Mouse (Mus musculus) C2C12 (cell line): Measurements from ENCODE around the gene Ppfibp1. TPM values are rescaled to one million over a fixed set of nuclear protein-coding genes. Genes with fewer than 3 reads are reported as not detected.

Experiments
- H3K27me3 ChIP-seq: one replicate; pipeline ENCODE4 v1.6.1; 2011; ENCODE audit not compliant: control insufficient read depth, insufficient read depth, insufficient read length
- H3K36me3 ChIP-seq: one replicate; pipeline ENCODE4 v1.6.1; 2011; ENCODE audit not compliant: control insufficient read depth, insufficient read depth
- H3K4me3 ChIP-seq: one replicate; pipeline ENCODE4 v1.5.1; 2011; ENCODE audit warnings: mild to moderate bottlenecking, control low read depth; ENCODE audit not compliant: poor library complexity, insufficient read depth, severe bottlenecking
- H3K79me2 ChIP-seq: one replicate; pipeline ENCODE4 v1.6.1; 2011; ENCODE audit not compliant: control insufficient read depth, insufficient read depth
- H3K79me3 ChIP-seq: one replicate; pipeline ENCODE4 v1.6.1; 2011; ENCODE audit warnings: low read depth, control low read depth
- H3ac ChIP-seq: one replicate; pipeline ENCODE3; 2011; ENCODE audit warnings: low read depth; ENCODE audit not compliant: control insufficient read depth, insufficient read length
- CEBPB ChIP-seq: IDR thresholded peaks from one replicate; pipeline ENCODE4 v1.6.1; 2011; ENCODE audit warnings: low read depth, mild to moderate bottlenecking, control low read depth, moderate library complexity
- CTCF ChIP-seq: IDR thresholded peaks from one replicate; pipeline ENCODE4 v1.5.1; 2011; ENCODE audit not compliant: control insufficient read depth, insufficient read depth, insufficient read length
- FOSL1 ChIP-seq: IDR thresholded peaks from one replicate; pipeline ENCODE4 v1.8.0; 2011; ENCODE audit warnings: mild to moderate bottlenecking, low read length; ENCODE audit not compliant: poor library complexity, insufficient read depth, severe bottlenecking
- MAX ChIP-seq: IDR thresholded peaks from one replicate; pipeline ENCODE4 v1.6.1; 2011; ENCODE audit warnings: mild to moderate bottlenecking, control low read depth
- MYOD1 ChIP-seq: IDR thresholded peaks from one replicate; pipeline ENCODE4 v1.6.1; 2011; ENCODE audit warnings: low read depth; ENCODE audit not compliant: control insufficient read depth, insufficient read length
- MYOG ChIP-seq: IDR thresholded peaks from one replicate; pipeline ENCODE4 v1.6.1; 2011; ENCODE audit not compliant: control insufficient read depth, insufficient read length; ENCODE audit errors: extremely low read depth
- USF1 ChIP-seq: IDR thresholded peaks from one replicate; pipeline ENCODE4 v1.6.1; 2011; ENCODE audit warnings: low read depth, mild to moderate bottlenecking, control low read depth, moderate library complexity
- polyA plus RNA-seq: library from polyadenylated mRNA; unstranded; fragments of >200 nt; fragmentation: generic; extraction: Trizol; gene quantifications from one replicate; pipeline ENCODE4 v1.2.1, GENCODE M21; 2012; ENCODE audit warnings: missing spikeins

Gene Ppfibp1
- polyA plus RNA-seq, 1 experiment = 61.1 TPM

DNA sequence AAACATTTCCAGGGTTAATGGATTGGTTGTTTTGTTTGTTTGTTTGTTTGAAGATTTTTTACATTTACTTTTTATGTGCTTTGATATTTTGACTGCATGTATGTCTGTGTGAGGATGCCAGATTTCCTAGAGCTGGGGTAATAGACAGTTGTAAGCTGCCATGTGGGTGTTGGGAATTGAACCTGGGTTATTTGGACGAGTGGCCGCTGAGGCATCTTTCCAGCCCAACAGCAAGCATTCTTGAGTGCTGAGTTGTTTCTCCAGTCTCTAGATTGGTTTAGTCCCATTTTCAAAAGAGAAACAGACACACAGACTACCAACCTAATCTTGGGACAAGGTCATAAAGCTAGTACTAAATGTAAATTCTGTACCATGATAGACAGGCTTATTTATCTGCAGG is 22.5 kb downstream of the Ppfibp1 start:
- no peaks in the 10 kb centered on the region for H3K27me3 ChIP-seq
- H3K79me3 ChIP-seq = peaks cover 74% of the 10 kb centered on the region
- no peak for TF ChIP-seq MAX
- TF ChIP-seq MYOD1 = no peak
- TF ChIP-seq CEBPB = no peak
- no peak for TF ChIP-seq CTCF
- TF ChIP-seq FOSL1 = no peak
- TF ChIP-seq USF1 = no peak
- TF ChIP-seq MYOG = no peak
- H3K36me3 ChIP-seq = no peaks in the 10 kb centered on the region
- H3ac ChIP-seq = no peak overlapping the region
- peaks cover 90% of the 10 kb centered on the region for H3K79me2 ChIP-seq
- no peak overlapping the region for H3K4me3 ChIP-seq

DNA sequence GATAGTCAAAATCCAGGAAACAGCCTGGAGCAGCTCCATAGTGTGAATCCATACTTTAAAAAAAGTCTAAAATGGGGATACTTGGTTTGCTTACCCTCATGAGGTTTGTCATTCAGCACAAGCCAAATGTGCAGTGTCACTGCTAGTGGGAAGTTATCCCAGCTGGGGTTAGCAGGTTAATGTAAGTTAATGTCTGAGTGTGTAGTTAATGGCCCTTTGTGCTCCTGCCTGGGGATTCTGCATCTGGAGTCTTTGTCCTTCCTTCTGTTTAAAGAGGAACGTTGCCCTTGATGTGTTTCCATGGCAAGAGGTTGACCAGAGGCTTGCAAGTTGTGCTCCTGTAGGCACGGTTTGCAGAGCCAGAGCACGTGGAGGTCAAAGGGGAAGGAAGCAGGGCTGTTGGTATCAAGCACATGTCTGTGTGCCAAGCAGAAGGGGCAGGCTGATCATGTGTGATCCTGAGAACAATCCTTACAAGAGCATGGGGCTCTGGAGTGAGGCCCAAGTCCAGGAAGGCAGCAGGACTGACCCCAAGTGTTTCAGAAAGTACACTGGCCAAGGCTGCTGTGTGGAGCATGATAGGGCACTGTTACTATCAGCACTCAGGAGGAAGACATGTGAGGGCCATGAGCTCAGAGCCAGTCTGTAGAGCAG is 24.7 kb downstream of the Ppfibp1 start:
- Histone ChIP-seq H3K79me2 (peaks cover 90% of the 10 kb centered on the region), H3K36me3 (peaks cover 5% of the 10 kb centered on the region), H3ac (no peak overlapping the region), H3K79me3 (peaks cover 76% of the 10 kb centered on the region), H3K27me3 (no peaks in the 10 kb centered on the region), H3K4me3 (no peak overlapping the region)
- TF ChIP-seq CTCF (no peak), MYOD1 (no peak), FOSL1 (no peak)

DNA sequence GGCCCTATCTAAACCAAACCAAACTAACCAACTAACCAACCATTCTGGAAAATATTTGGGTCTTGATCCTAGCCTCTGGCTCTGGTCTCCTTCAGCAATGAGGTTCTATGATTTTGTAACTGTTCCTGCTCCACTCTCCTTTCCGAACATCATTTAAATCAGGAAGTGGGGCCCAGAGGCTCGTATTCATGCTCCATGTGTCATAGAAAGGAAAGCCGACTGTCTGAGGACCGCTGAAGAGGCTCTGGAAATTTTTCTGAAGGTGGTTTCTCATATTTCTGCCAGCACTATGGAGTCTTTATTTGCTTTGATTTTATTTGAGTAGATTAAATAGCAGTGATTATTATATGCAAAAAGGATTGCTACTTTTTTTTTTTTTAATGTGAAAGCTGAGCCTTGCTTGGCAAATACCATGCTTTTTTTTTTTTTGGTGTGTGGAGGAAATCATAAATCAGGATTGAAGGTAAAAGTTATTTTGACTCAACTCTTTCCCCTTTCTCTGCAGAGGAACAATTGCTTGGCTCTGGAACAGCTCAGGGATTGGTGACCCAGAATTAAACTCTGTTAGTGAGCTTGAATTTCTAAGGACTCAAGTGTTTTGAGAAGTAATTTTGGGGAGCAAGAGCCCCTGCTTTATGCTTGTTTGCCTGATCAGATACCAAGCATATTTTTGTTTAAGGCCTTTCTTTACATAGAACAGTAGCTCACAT is 25.4 kb downstream of the Ppfibp1 start:
- peaks cover 10% of the 10 kb centered on the region for H3K36me3 ChIP-seq

DNA sequence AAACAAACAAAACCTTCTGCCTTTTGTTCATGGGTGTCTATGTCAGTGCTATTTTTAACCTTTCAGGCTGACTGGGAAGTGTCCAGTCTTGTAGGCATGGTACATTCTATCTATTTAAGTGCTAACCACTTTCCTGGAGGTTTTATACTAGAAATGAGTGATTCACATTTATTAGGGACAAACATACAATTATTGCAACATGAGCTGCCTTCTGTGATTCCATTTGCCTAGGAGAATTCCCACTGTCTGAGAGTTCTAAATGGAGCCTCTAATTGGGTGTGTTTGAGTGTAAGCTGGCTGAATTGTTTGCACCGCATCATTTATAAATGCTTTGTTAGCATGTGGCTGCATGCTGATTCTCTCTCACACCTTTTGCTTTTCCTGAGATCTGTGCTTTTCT is 27.5 kb downstream of the Ppfibp1 start:
- no peak overlapping the region for H3K4me3 ChIP-seq
- peaks cover 78% of the 10 kb centered on the region for H3K79me2 ChIP-seq
- peaks cover 72% of the 10 kb centered on the region for H3K79me3 ChIP-seq
- TF ChIP-seq MYOG (no peak), CEBPB (peak; percentile 59), USF1 (no peak), CTCF (no peak), MAX (no peak)
- no peaks in the 10 kb centered on the region for H3K27me3 ChIP-seq
- peaks cover 10% of the 10 kb centered on the region for H3K36me3 ChIP-seq
- no peak overlapping the region for H3ac ChIP-seq

More for the DNA sequence above, 25.4 kb downstream of the Ppfibp1 start:
- peaks cover 80% of the 10 kb centered on the region for H3K79me3 ChIP-seq
- no peak overlapping the region for H3K4me3 ChIP-seq
- no peaks in the 10 kb centered on the region for H3K27me3 ChIP-seq
- H3K79me2 ChIP-seq = peaks cover 91% of the 10 kb centered on the region
- H3ac ChIP-seq = no peak overlapping the region
- TF ChIP-seq FOSL1 (no peak), CTCF (no peak), USF1 (no peak), MAX (no peak)

DNA sequence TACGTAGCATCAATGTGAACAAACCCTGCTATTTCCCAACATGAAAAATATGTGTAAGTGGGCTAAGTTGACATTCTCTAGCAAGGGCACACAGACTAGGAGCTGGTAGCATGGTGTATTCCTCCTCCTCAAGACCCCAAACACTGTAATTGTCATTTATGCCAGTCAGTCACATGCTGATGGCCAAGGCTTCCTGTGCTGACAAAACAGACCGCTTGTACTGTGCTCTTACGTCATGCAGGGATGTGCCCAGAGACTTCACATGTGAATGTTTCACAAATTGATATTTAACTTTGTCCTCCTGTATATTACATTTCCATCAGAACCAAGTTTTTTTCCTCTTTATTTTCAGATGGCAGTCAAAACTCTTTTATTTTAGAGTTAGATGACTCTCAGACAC is 29.1 kb downstream of the Ppfibp1 start:
- Histone ChIP-seq H3K27me3 (no peaks in the 10 kb centered on the region), H3ac (no peak overlapping the region), H3K4me3 (no peak overlapping the region), H3K36me3 (peaks cover 10% of the 10 kb centered on the region), H3K79me2 (peaks cover 62% of the 10 kb centered on the region), H3K79me3 (peaks cover 57% of the 10 kb centered on the region)
- TF ChIP-seq MYOD1 (no peak), MYOG (no peak), MAX (no peak), USF1 (no peak), FOSL1 (no peak), CEBPB (no peak), CTCF (no peak)

DNA sequence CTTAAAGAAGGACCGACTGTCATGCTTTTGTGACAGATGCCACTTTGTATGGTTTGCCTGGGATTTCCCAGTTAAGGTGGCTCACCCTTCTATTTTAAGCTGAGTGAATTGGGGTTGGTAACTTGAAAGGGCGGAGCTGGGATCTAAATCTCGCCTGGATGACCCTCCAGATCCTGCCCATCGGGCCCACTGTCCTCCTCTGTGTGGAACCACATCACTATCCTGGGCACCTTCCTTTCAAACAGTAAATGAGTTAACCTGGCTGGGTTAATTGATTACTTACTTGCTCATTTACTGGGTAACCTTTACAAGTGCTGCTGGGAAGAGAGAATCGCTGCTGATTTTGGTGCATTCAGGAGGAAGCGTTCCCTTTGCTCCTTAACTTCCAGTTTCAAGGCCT is 30.1 kb downstream of the Ppfibp1 start:
- Histone ChIP-seq H3K27me3 (no peaks in the 10 kb centered on the region), H3K79me2 (peaks cover 53% of the 10 kb centered on the region), H3K4me3 (no peak overlapping the region), H3K79me3 (peaks cover 48% of the 10 kb centered on the region), H3ac (no peak overlapping the region), H3K36me3 (peaks cover 10% of the 10 kb centered on the region)
- TF ChIP-seq CEBPB (no peak), MYOD1 (no peak), CTCF (no peak), USF1 (no peak), FOSL1 (no peak), MYOG (no peak), MAX (no peak)
